Mouse (Mus musculus): ENCODE results near the gene Mdc1.

Gene Mdc1

GRCm38 (mm10) chr17:35859371-35859770 lies 18.1 kb downstream of the Mdc1 start:
- DNase-seq (ENCODE audit: low spot score): no peak

GRCm38 (mm10) chr17:35859835-35860234 lies 18.5 kb downstream of the Mdc1 start:
- DNase-seq (ENCODE audit: low spot score): no peak

- DNase-seq (ENCODE audit: low spot score): no peak
Measured at GRCm38 (mm10) chr17:35860831-35861197, 19.5 kb downstream of the Mdc1 start.

- DNase-seq (ENCODE audit: low spot score): no peak
Measured at GRCm38 (mm10) chr17:35861198-35861857, 20.0 kb downstream of the Mdc1 start, which contains the start of gene Nrm. Gene Nrm (plus strand): TSS chr17:35861318.

- DNase-seq (ENCODE audit: low spot score): no peak
Measured at GRCm38 (mm10) chr17:35864832-35865353, 23.6 kb downstream of the Mdc1 start.

GRCm38 (mm10) chr17:35865481-35866280 lies 24.4 kb downstream of the Mdc1 start, which contains the start of gene Ppp1r18:
Gene Ppp1r18 (plus strand): TSS chr17:35865593.
- no peak for DNase-seq (ENCODE audit: low spot score)

GRCm38 (mm10) chr17:35866281-35866831 lies 25.0 kb downstream of the Mdc1 start:
- DNase-seq (ENCODE audit: low spot score): no peak

GRCm38 (mm10) chr17:35866911-35867890 lies 25.9 kb downstream of the Mdc1 start:
- no peak for DNase-seq (ENCODE audit: low spot score)

- no peak for DNase-seq (ENCODE audit: low spot score)
Measured at GRCm38 (mm10) chr17:35868165-35868820, 27.0 kb downstream of the Mdc1 start.

- DNase-seq (ENCODE audit: low spot score): no peak
Measured at GRCm38 (mm10) chr17:35868961-35869345, 27.6 kb downstream of the Mdc1 start.

- no peak for DNase-seq (ENCODE audit: low spot score)
Measured at GRCm38 (mm10) chr17:35869346-35870067, 28.2 kb downstream of the Mdc1 start.

- no peak for DNase-seq (ENCODE audit: low spot score)
Measured at GRCm38 (mm10) chr17:35870151-35870883, 29.0 kb downstream of the Mdc1 start.

GRCm38 (mm10) chr17:35870884-35871696 lies 29.8 kb downstream of the Mdc1 start:
- DNase-seq (ENCODE audit: low spot score): no peak

- peak; percentile 71 for DNase-seq (ENCODE audit: low spot score)
Measured at GRCm38 (mm10) chr17:35873774-35874519, 32.6 kb downstream of the Mdc1 start.

GRCm38 (mm10) chr17:35874721-35875120 lies 33.4 kb downstream of the Mdc1 start:
- DNase-seq (ENCODE audit: low spot score): no peak

GRCm38 (mm10) chr17:35879245-35880057 lies 38.1 kb downstream of the Mdc1 start, which contains the start of gene Dhx16:
Gene Dhx16 (plus strand): TSS chr17:35879819.
- peak; percentile 90 for DNase-seq (ENCODE audit: low spot score)

GRCm38 (mm10) chr17:35882924-35883323 lies 41.6 kb downstream of the Mdc1 start:
- DNase-seq (ENCODE audit: low spot score): no peak
